ENCODE assay signal across 9 mouse cellular contexts in genomic region chr14:121928375-121929137, GRCm38 (mm10). TPM values are rescaled to one million over a fixed set of nuclear protein-coding genes. Genes with fewer than 3 reads are reported as not detected.
DNase-seq lines count a peak whose midpoint lies in the region; ATAC-seq and TF ChIP-seq lines count a peak whose summit lies in the region.
"Had no signal": no experiment of that assay in that cellular context is flagged by ENCODE, and none has a peak within 500 bp of the region (broad histone marks: within the 10 kb centered on the region; RNA-seq: fewer than 3 reads in every experiment).

No protein-coding gene starts in this region.

- peak overlapping the region; percentile 97 for H3K27ac ChIP-seq in bone marrow macrophage, adult 2 months (ENCODE audit: insufficient read depth, low read depth, low read length)
- peak overlapping the region; percentile 46; the same call in 1 of the 2 replicates for H3K27ac ChIP-seq in kidney, embryonic 15.5 days
- H3K27ac ChIP-seq in lung, embryonic 15.5 days, result peak overlapping the region; percentile 28
- H3K27ac ChIP-seq: midbrain, embryonic 12.5 days had no signal

- H3K27me3 ChIP-seq in kidney, embryonic 15.5 days, result no peaks in the 10 kb centered on the region
- no peaks in the 10 kb centered on the region for H3K27me3 ChIP-seq in lung, embryonic 15.5 days
- H3K27me3 ChIP-seq: midbrain, embryonic 12.5 days had no signal

- H3K9me3 ChIP-seq in kidney, embryonic 15.5 days (replicated peaks), result no peaks in the 10 kb centered on the region
- no peaks in the 10 kb centered on the region for H3K9me3 ChIP-seq in lung, embryonic 15.5 days
- H3K9me3 ChIP-seq: midbrain, embryonic 12.5 days had no signal

- no peak for TF ChIP-seq CTCF in bone marrow macrophage, adult 2 months (IDR thresholded peaks at IDR 0.05; ENCODE audit: low read depth, low read length)

- no peak overlapping the region for H3K9ac ChIP-seq in kidney, embryonic 15.5 days
- no peak overlapping the region for H3K9ac ChIP-seq in lung, embryonic 15.5 days
- H3K9ac ChIP-seq: midbrain, embryonic 12.5 days had no signal

- no peak overlapping the region for H3K4me2 ChIP-seq in kidney, embryonic 15.5 days
- no peak overlapping the region for H3K4me2 ChIP-seq in lung, embryonic 15.5 days
- H3K4me2 ChIP-seq: midbrain, embryonic 12.5 days had no signal

- H3K4me3 ChIP-seq in bone marrow macrophage, adult 2 months (ENCODE audit: insufficient read depth, low read length), result no peak overlapping the region
- no peak overlapping the region for H3K4me3 ChIP-seq in kidney, embryonic 15.5 days (replicated peaks)
- H3K4me3 ChIP-seq in lung, embryonic 15.5 days, result no peak overlapping the region
- H3K4me3 ChIP-seq: midbrain, embryonic 12.5 days had no signal

- DNase-seq in frontal cortex, postnatal 36 days (ENCODE audit: low spot score in 2 of 2), result peak; percentile 21 to 60
- peak; percentile 83 for DNase-seq in CD4-positive helper T cell, adult 2 months (ENCODE audit: low read depth, low spot score)
- DNase-seq in gastrocnemius, postnatal 10 days, result peak; percentile 60
- DNase-seq in spleen, postnatal 36 days (ENCODE audit: low spot score in 2 of 2), result peak; percentile 61 to 80

- H3K4me1 ChIP-seq in bone marrow macrophage, adult 2 months (ENCODE audit: control insufficient read depth, insufficient read depth, low read length), result peaks cover 51% of the 10 kb centered on the region
- 0 out of 2 replicates have a peak, but pooled peaks cover 3% of the 10 kb centered on the region for H3K4me1 ChIP-seq in kidney, embryonic 15.5 days
- H3K4me1 ChIP-seq in lung, embryonic 15.5 days, result peaks cover 16% of the 10 kb centered on the region

- WGBS in kidney, embryonic 15.5 days, result 68% methylated on average over 8 of the region's 8 CpGs
- WGBS in lung, embryonic 15.5 days, result 41% methylated on average over 8 of the region's 8 CpGs

- H3K36me3 ChIP-seq in kidney, embryonic 15.5 days, result no peaks in the 10 kb centered on the region
- H3K36me3 ChIP-seq in lung, embryonic 15.5 days, result no peaks in the 10 kb centered on the region

- no peak for TF ChIP-seq POLR2A in bone marrow macrophage, adult 2 months (IDR thresholded peaks at IDR 0.05; ENCODE audit: borderline replicate concordance, low read depth, low read length)

- ATAC-seq in frontal cortex, adult (ENCODE audit: low TSS enrichment), result no peak
- no peak for ATAC-seq in kidney, embryonic 15.5 days (replicated peaks; ENCODE audit: low FRiP score)
- no peak for ATAC-seq in lung, embryonic 15.5 days (ENCODE audit: borderline replicate concordance, extremely low read depth, low FRiP score, low TSS enrichment)

RNA-seq across cellular contexts. Expression of gene Gpr18, which starts 13.0 kb away (rescaled TPM):
- polyA plus RNA-seq in bone marrow macrophage, adult 2 months (2012; ENCODE audit: insufficient read depth, insufficient read length, missing spikeins), result 6.5 and 6.8 TPM in 2 replicates
- total RNA-seq in gastrocnemius, postnatal 10 days (2021), result not detected
- 0.30 and 0.39 TPM in 2 replicates for polyA plus RNA-seq in kidney, embryonic 15.5 days (2015; fragmentation: Nextera tagmentation; extraction: Ambion mirVana)
- 0.10 and 0.55 TPM in 2 replicates for polyA plus RNA-seq in lung, embryonic 15.5 days (2015; fragmentation: Nextera tagmentation; extraction: Ambion mirVana)

RNA-seq across cellular contexts. Expression of gene Gpr183, which starts 36.4 kb away (rescaled TPM):
- 33.0 and 34.1 TPM in 2 replicates for polyA plus RNA-seq in bone marrow macrophage, adult 2 months (2012; ENCODE audit: insufficient read depth, insufficient read length, missing spikeins)
- 1 to 10 TPM in 1 of 2 experiments, under 1 TPM in 1; 0.68 to 1.4 TPM for total RNA-seq in gastrocnemius, postnatal 10 days (2021)
- polyA plus RNA-seq in kidney, embryonic 15.5 days (2015; fragmentation: Nextera tagmentation; extraction: Ambion mirVana), result 4.1 and 4.9 TPM in 2 replicates
- 2.9 and 3.2 TPM in 2 replicates for polyA plus RNA-seq in lung, embryonic 15.5 days (2015; fragmentation: Nextera tagmentation; extraction: Ambion mirVana)

RNA-seq across cellular contexts. Expression of gene Ubac2, which starts 50.1 kb away (rescaled TPM):
- 41.2 and 49.0 TPM in 2 replicates for polyA plus RNA-seq in bone marrow macrophage, adult 2 months (2012; ENCODE audit: insufficient read depth, insufficient read length, missing spikeins)
- total RNA-seq in gastrocnemius, postnatal 10 days (2021), result 10 to 100 TPM; 23.1 to 23.7 TPM
- polyA plus RNA-seq in kidney, embryonic 15.5 days (2015; fragmentation: Nextera tagmentation; extraction: Ambion mirVana), result 66.7 and 68.6 TPM in 2 replicates
- 60.3 and 60.4 TPM in 2 replicates for polyA plus RNA-seq in lung, embryonic 15.5 days (2015; fragmentation: Nextera tagmentation; extraction: Ambion mirVana)

Comparison
In these comparisons a context has a peak if more than half of its experiments do, and no peak if none do; other contexts are left out.
1. H3K27ac ChIP-seq: peak in every context shown above with its lines; median percentile 97 in bone marrow macrophage, adult 2 months; 46 in kidney, embryonic 15.5 days; 28 in lung, embryonic 15.5 days.